Comparison of ENCODE assay signal across 12 mouse cellular contexts in genomic region chr14:16093133-16093505, GRCm38 (mm10).
DNase-seq lines count a peak whose midpoint lies in the region; ATAC-seq lines count a peak whose summit lies in the region.
"Had no signal": no experiment of that assay in that cellular context is flagged by ENCODE, and none has a peak within 500 bp of the region (broad histone marks: within the 10 kb centered on the region; RNA-seq: fewer than 3 reads in every experiment).

No protein-coding gene starts in this region.

- ATAC-seq in inflammation-experienced regulatory T-cells, adult 6 months = no peak
- ATAC-seq: forebrain, embryonic 15.5 days had no signal

- DNase-seq in right cerebral cortex, adult 2 months (ENCODE audit: low spot score in 2 of 2) = peak; percentile 5 to 16
- no peak for DNase-seq in right cerebral cortex, postnatal 25 days
- DNase-seq in cerebellum, adult 8-10 months = peak; percentile 87
- DNase-seq in left cerebral cortex, adult 18-20 months (ENCODE audit: low spot score in 2 of 2) = peak; percentile 4 to 25
- no peak for DNase-seq in lung, postnatal 25 days (ENCODE audit: low spot score)
- DNase-seq in urinary bladder, postnatal 36 days (ENCODE audit: low spot score in 2 of 2) = no peak
- DNase-seq: gastrocnemius, postnatal 36 days; kidney, adult 18-20 months; kidney, postnatal 10 days; lung, embryonic 14.5 days had no signal

Comparison
In these comparisons a context has a peak if more than half of its experiments do, and no peak if none do; other contexts are left out.
1. DNase-seq: peak in right cerebral cortex, adult 2 months (2 of 2), cerebellum, adult 8-10 months (single experiment) and left cerebral cortex, adult 18-20 months (2 of 2); none in right cerebral cortex, postnatal 25 days (single experiment), lung, postnatal 25 days (single experiment) and urinary bladder, postnatal 36 days (0 of 2).